Mouse (Mus musculus) neural tube, embryonic 12.5 days (tissue): ENCODE data around the gene Cd209a. TPM values are rescaled to one million over a fixed set of nuclear protein-coding genes. Genes with fewer than 3 reads are reported as not detected.

ENCODE experiments used
- ATAC-seq: fragments of 200-750 bp; cut with Nextera tagmentation; 2 replicates; pipeline ENCODE4 v1.8.0; 2017; ENCODE audit warnings: low read depth, mild to moderate bottlenecking, moderate TSS enrichment, moderate library complexity; ENCODE audit not compliant: low FRiP score
- H3K27ac ChIP-seq: fragments of 300-500 bp; sonication (generic); 2 replicates; pipeline ENCODE4 v1.5.1; 2016
- H3K27me3 ChIP-seq: fragments of 300-500 bp; sonication (generic); replicated peaks from 2 replicates; pipeline ENCODE4 v1.6.1; 2016; ENCODE audit warnings: mild to moderate bottlenecking
- H3K36me3 ChIP-seq: fragments of 300-500 bp; sonication (generic); 2 replicates; pipeline ENCODE4 v1.6.1; 2016; ENCODE audit warnings: mild to moderate bottlenecking
- H3K4me1 ChIP-seq: fragments of 300-500 bp; sonication (generic); 2 replicates; pipeline ENCODE4 v1.6.1; 2016
- H3K4me2 ChIP-seq: fragments of 300-500 bp; sonication (generic); replicated peaks from 2 replicates; pipeline ENCODE4 v1.6.1; 2016; ENCODE audit warnings: mild to moderate bottlenecking
- H3K4me3 ChIP-seq: fragments of 300-500 bp; sonication (generic); 2 replicates; pipeline ENCODE4 v1.5.1; 2016
- H3K9ac ChIP-seq: fragments of 300-500 bp; sonication (generic); 2 replicates; pipeline ENCODE4 v1.6.1; 2016; ENCODE audit warnings: mild to moderate bottlenecking
- H3K9me3 ChIP-seq: fragments of 300-500 bp; sonication (generic); 2 replicates; pipeline ENCODE4 v1.6.1; 2016; ENCODE audit warnings: mild to moderate bottlenecking
- WGBS: fragments of 180-500 bp; shearing (Covaris S2); methylation state at CpG from one replicate; pipeline ENCODE4 v1.1.7; 2016; 5-methylcytosine and 5-hydroxymethylcytosine counted together
- microRNA-seq: library from miRNA; unstranded; fragments of <30 nt; microRNA quantifications from one replicate; pipeline ENCODE4, GENCODE M21; 2017
- polyA plus RNA-seq: library from polyadenylated mRNA; unstranded; fragments of >200 nt; fragmentation: Nextera tagmentation; extraction: Ambion mirVana; gene quantifications from 2 replicates; pipeline ENCODE4 v1.2.1, GENCODE M21; 2016

Cd209a gene
- polyA plus RNA-seq, 1 experiment from 2014 or later, result not detected

DNA sequence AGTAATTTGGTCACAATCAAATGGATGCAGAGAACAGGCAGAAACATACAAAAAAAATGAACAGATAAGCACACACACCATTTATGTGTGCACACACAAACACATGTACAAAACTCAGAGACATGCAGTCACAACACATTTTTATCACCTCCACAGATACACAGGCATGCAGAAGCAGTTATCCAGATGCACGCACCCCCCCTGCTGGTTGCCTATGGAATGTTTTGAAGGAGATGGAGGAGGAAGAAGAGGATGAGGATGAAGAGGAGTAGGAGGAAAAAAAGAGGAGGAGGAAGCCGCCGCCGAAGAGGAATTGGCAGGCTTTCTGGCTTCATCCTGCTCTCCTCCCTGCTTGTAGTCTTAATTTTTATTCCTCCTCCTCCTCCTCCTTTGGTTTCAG, 43.1 kb downstream of the Cd209a start:
- Histone ChIP-seq H3K4me1 (no peaks in the 10 kb centered on the region), H3K4me3 (no peak overlapping the region), H3K36me3 (no peaks in the 10 kb centered on the region), H3K9me3 (no peaks in the 10 kb centered on the region), H3K9ac (no peak overlapping the region), H3K27me3 (no peaks in the 10 kb centered on the region), H3K27ac (no peak overlapping the region), H3K4me2 (no peak overlapping the region)
- 76% methylated on average over 4 of the region's 4 CpGs for WGBS
- ATAC-seq, result no peak

DNA sequence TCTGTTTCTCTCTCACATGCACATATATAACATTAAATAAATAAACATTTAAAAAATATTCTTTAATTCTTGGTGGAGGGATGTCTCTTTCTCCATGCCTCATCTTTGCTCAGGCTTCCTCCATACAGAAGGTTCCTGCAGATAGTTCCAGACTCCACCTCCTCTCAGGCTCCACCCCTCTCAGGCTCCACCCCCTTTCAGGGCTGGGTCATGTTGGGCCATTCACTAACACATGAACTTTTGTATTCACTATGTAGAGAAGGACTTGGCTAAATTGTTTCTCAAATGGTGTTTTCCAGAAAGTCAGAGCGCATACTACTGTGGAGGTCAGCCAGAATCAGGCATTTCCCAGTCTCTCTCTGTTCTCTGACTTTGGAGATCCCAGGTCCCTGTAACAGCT, 47.3 kb downstream of the Cd209a start:
- 91% methylated on average over 1 of the region's 1 CpGs for WGBS
- Histone ChIP-seq H3K9me3 (no peaks in the 10 kb centered on the region), H3K27ac (no peak overlapping the region), H3K4me3 (no peak overlapping the region), H3K4me1 (no peaks in the 10 kb centered on the region), H3K4me2 (no peak overlapping the region), H3K9ac (no peak overlapping the region), H3K27me3 (no peaks in the 10 kb centered on the region), H3K36me3 (no peaks in the 10 kb centered on the region)
- ATAC-seq, result no peak

DNA sequence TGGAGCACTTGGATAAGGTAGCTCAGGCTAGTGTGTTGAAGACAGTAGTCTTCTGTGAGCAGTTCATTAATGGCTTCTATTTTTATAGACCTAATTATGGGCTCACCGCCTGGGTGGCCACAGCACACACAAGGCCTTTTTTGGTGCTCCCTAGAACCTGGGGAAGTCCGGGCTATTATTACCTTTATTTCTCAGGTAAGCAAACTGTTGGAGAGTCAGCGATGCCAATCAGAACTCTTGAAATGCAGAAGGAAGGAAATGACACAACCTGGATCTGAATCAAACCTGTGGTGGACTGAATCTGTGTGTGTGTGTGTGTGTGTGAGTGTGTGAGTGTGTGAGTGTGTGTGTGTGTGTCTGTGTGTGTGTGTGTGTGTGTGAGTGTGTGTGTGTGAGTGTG, 54.7 kb downstream of the Cd209a start, which contains the start of gene Fcer2a:
Gene Fcer2a, minus strand, starts transcription at position 55 of the 400 bp plus-strand sequence.
- Histone ChIP-seq H3K9ac (no peak within 1 kb of the TSS), H3K4me2 (no peak within 1 kb of the TSS), H3K4me3 (no peak within 1 kb of the TSS), H3K36me3 (no peaks in the 10 kb centered on the region), H3K4me1 (no peaks in the 10 kb centered on the region), H3K27ac (no peak within 1 kb of the TSS), H3K27me3 (no peaks in the 10 kb centered on the region), H3K9me3 (0 out of 2 replicates have a peak, but pooled peaks cover 3% of the 10 kb centered on the region)
- no peak for ATAC-seq
- WGBS, result 80% methylated on average over 3 of the region's 3 CpGs

Small RNAs within 50 kb of the gene (microRNA-seq; reads per million reads assigned to microRNA genes)
- gene Gm24934, result not detected

Other genes with a start within 250 kb of the Cd209a start
- gene Mcoln1, start 248.5 kb downstream of the Cd209a start, polyA plus RNA-seq, result 74.4 and 78.9 TPM in 2 replicates
- 31.2 and 33.9 TPM in 2 replicates for gene Pnpla6, start 233.6 kb downstream of the Cd209a start, polyA plus RNA-seq
- 1.3 and 1.8 TPM in 2 replicates for gene C330021F23Rik, start 181.0 kb downstream of the Cd209a start, polyA plus RNA-seq
- gene Camsap3, start 161.7 kb downstream of the Cd209a start, polyA plus RNA-seq, result 22.0 and 28.0 TPM in 2 replicates
- gene Xab2, start 127.7 kb downstream of the Cd209a start, polyA plus RNA-seq, result 62.3 and 67.2 TPM in 2 replicates
- 129 and 134 TPM in 2 replicates for gene Pet100, start 127.4 kb downstream of the Cd209a start, polyA plus RNA-seq
- 0.37 and 0.40 TPM in 2 replicates for gene Pcp2, start 123.4 kb downstream of the Cd209a start, polyA plus RNA-seq
- 24.5 and 26.5 TPM in 2 replicates for gene Stxbp2, start 118.0 kb downstream of the Cd209a start, polyA plus RNA-seq
- gene Retn, start 93.2 kb downstream of the Cd209a start, polyA plus RNA-seq, result 0.45 TPM in 1 of 2 replicates, not detected in the other
- 0.13 TPM in 1 of 2 replicates, not detected in the other for gene Mcemp1, start 83.2 kb downstream of the Cd209a start, polyA plus RNA-seq
- gene Fcor, start 76.6 kb downstream of the Cd209a start, polyA plus RNA-seq, result 7.1 and 8.0 TPM in 2 replicates
- gene Trappc5, start 72.7 kb downstream of the Cd209a start, polyA plus RNA-seq, result 44.5 and 45.6 TPM in 2 replicates
- 0.30 and 0.41 TPM in 2 replicates for gene Fcer2a, start 54.8 kb downstream of the Cd209a start, polyA plus RNA-seq
- not detected in 2 replicates for gene Clec4g, start 28.3 kb downstream of the Cd209a start, polyA plus RNA-seq
- gene Cd209e, start 105.3 kb upstream of the Cd209a start, polyA plus RNA-seq, result not detected in 2 replicates
- not detected in 2 replicates for gene Cd209d, start 129.6 kb upstream of the Cd209a start, polyA plus RNA-seq
- not detected in 2 replicates for gene Cd209b, start 177.9 kb upstream of the Cd209a start, polyA plus RNA-seq
- 0.63 and 0.72 TPM in 2 replicates for gene Cd209c, start 205.8 kb upstream of the Cd209a start, polyA plus RNA-seq